Mouse (Mus musculus) activated CD4-positive, CD25-positive, alpha-beta regulatory T cell (primary cell): ENCODE data around the gene Dpy30. TPM values are rescaled to one million over a fixed set of nuclear protein-coding genes. Genes with fewer than 3 reads are reported as not detected.

Experiments
- polyA plus RNA-seq, 2 experiments: library from polyadenylated mRNA; unstranded; fragments of 100-300 nt; shearing (Covaris generic); gene quantifications; one replicate each; pipeline ENCODE4 v1.2.1; 2017

The Dpy30 gene
- polyA plus RNA-seq = 100 to 1,000 TPM; 107 to 134 TPM

DNA sequence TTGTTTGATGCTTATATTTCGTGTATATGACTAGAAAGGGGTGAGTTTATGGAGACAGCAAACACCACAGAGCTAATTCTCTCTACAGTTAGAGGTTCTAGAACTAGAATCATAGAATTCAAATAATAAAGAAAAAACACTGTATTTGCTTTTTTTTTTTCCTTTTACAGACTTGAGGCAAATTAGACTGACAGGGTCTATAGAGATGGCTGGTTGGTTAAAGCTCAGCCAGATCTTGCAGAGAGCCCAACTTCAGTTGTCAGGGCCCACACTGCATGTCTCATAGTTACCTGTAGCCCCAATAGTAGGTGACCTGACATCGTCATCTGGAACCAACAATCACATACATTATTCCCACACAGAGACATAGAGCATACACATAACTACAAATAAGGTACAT, at the start of gene Dpy30:
TSS of gene Dpy30 (minus strand) at position 101 of the 400 bp plus-strand sequence.

DNA sequence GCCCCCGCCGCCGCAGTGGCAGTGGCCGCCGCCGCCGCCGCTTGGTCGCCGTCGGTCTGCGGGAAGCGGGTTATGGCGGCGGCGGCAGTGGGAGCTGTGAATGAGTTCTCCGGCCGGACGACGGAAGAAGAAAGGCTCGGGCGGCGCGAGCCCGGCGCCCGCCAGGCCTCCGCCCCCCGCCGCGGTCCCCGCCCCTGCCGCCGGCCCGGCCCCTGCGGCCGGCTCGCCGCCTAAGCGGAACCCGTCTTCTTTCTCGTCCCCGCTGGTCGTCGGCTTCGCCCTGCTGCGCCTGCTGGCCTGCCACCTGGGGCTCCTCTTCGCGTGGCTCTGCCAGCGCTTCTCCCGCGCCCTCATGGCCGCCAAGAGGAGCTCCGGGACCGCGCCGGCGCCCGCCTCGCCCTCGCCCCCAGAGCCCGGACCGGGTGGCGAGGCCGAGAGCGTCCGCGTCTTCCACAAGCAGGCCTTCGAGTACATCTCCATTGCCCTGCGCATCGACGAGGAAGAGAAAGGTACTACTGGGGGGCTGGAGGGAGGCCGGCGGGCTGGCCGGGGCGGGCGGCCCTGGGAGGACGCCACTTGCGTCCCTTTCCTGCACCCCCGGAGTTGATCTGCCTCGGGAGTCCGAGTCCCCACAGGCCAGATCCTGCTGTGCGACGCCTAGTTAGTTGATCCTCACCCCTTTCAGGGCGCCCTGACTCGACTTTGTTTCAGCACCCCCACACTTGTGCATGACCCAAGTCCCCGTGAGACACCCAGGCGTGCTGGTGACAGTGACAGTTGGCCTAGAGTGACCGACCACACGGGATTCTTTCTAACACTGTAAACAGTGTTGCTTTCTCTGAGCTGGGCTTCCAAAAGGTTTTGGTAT, 15.4 kb upstream of the Dpy30 start, which contains the start of gene Spast:
TSS of gene Spast (plus strand) at position 51 of the 868 bp plus-strand sequence.

DNA sequence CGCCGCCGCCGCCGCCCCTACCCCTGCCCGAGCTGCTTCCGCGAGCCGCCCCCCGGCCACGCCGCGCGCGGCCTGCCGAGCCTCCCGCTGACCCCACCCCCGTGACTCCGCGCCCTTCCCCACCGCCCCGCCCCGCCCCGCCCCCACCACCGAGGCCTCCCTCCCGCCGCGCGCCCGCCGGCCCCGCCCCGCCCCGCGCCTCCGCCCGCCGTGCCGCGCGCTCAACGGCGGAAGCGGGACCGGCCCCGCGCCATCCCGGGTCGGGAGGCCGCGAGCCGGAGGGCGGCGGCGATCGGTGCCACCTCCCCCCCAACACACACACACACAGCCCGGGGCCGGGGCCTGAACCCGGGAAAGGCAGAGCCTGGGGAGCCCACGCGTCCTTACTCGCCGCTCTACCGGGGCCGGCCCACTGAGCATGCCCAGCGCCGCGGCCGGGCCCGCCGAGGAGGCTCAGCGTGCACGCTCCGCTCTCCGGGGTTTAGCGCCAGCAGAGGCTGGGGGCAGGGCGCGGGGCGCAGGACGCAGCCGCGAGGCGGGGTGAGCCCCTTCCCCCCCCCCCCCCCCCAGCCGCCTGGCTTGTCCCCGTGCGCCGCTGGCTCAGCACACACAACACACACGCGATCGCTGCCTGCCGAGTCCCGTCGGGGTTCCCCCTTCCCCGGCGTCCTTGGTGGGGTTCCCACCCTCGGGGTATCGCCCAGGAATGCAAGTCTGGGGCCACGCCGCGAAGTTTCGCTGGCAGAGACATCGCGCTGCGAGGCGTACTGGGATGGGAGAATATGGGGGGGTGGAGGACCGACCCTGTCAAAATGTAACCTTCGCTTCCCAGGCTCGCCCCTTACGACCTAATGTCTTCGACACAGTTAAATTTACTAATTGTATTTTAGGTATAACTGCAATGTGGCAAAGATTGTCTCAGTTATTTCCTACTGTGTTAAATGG, 28.4 kb downstream of the Dpy30 start, which contains the start of gene Memo1:
TSS of gene Memo1 (minus strand) at position 496 of the 945 bp plus-strand sequence.

Other genes with a start within 250 kb of the Dpy30 start
- gene Memo1, start 28.4 kb downstream of the Dpy30 start, polyA plus RNA-seq = 10 to 100 TPM; 56.3 to 90.8 TPM
- gene Spast, start 15.0 kb upstream of the Dpy30 start, polyA plus RNA-seq = 10 to 100 TPM; 27.0 to 27.2 TPM
- gene Slc30a6, start 71.7 kb upstream of the Dpy30 start, polyA plus RNA-seq = 10 to 100 TPM; 31.3 to 32.7 TPM
- gene Nlrc4, start 135.2 kb upstream of the Dpy30 start, polyA plus RNA-seq = under 1 TPM; 0.08 to 0.14 TPM
- 100 to 1,000 TPM; 115 to 131 TPM for gene Yipf4, start 165.5 kb upstream of the Dpy30 start, polyA plus RNA-seq
- 10 to 100 TPM; 67.7 to 69.9 TPM for gene Birc6, start 204.4 kb upstream of the Dpy30 start, polyA plus RNA-seq